In the genomic region with DNA sequence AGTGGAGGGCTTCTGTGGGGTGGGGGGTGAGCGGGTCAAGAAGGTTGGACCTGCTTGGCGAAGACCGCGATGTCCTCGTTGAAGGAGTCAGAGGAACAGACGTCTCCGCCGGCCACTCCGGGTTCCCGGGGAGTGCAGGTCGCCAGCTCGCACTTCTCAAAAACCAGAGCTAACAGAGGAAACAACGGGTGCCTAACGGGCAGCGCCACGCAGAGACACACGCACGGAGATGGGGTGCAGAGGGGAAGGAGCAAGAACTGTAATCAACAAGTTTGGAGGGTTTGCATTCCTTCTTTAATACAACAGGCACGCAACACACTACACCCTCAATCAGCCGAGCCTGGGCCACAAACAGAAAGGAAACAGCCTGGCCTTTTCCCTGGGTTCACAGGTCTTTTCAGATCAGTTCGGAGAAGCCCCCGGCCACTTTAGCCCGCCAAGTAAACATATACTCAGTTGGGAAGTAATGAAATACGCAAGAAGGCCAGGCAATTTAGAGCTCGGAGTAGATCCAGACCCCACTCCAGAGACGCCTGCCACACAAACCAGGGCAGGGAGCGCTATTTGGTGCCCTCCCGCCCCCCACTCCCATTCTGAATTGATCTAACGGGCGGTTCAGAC, we compare ENCODE assay signal across 8 mouse cellular contexts. TPM values are rescaled to one million over a fixed set of nuclear protein-coding genes. Genes with fewer than 3 reads are reported as not detected.
DNase-seq lines count a peak whose midpoint lies in the region; ATAC-seq and TF ChIP-seq lines count a peak whose summit lies in the region.

No protein-coding gene starts in this region.

- peak; percentile 24 for DNase-seq in ovary, postnatal 36 days (ENCODE audit: low spot score)
- DNase-seq in ovary, postnatal 10 days (ENCODE audit: low spot score): no peak
- peak; percentile 97 for DNase-seq in midbrain, embryonic 11.5 days (ENCODE audit: low spot score, missing footprints)
- no peak for DNase-seq in frontal cortex, adult 2 months (ENCODE audit: extremely low spot score in 1 of 2, low spot score in 1 of 2)
- no peak for DNase-seq in thymus, postnatal 14 days
- DNase-seq in ovary, adult 18-20 months (ENCODE audit: low spot score): no peak

- peak overlapping the region; percentile 77 for H3K4me3 ChIP-seq in forebrain, embryonic 12.5 days (replicated peaks)
- H3K4me3 ChIP-seq in intestine, postnatal 0 days (ENCODE audit: low read depth, low read length): peak overlapping the region; percentile 48
- peak overlapping the region; percentile 81 for H3K4me3 ChIP-seq in midbrain, embryonic 11.5 days (ENCODE audit: low read depth, low read length)

- no peak for TF ChIP-seq CTCF in intestine, postnatal 0 days (IDR thresholded peaks at IDR 0.05; ENCODE audit: low read depth)

- H3K36me3 ChIP-seq in forebrain, embryonic 12.5 days (replicated peaks): peaks cover 13% of the 10 kb centered on the region; the same call in 1 of the 2 replicates
- no peaks in the 10 kb centered on the region for H3K36me3 ChIP-seq in intestine, postnatal 0 days (ENCODE audit: control insufficient read depth, insufficient read depth)
- H3K36me3 ChIP-seq in midbrain, embryonic 11.5 days (ENCODE audit: control insufficient read depth, insufficient read depth, low read length): no peaks in the 10 kb centered on the region

- H3K9ac ChIP-seq in forebrain, embryonic 12.5 days: peak overlapping the region; percentile 97
- peak overlapping the region; percentile 68 for H3K9ac ChIP-seq in intestine, postnatal 0 days (ENCODE audit: low read depth, low read length)
- peak overlapping the region; percentile 96 for H3K9ac ChIP-seq in midbrain, embryonic 11.5 days (ENCODE audit: low read length)

- peaks cover 59% of the 10 kb centered on the region for H3K4me1 ChIP-seq in forebrain, embryonic 12.5 days
- H3K4me1 ChIP-seq in intestine, postnatal 0 days (replicated peaks; ENCODE audit: control insufficient read depth, insufficient read depth, low read length): no peaks in the 10 kb centered on the region
- H3K4me1 ChIP-seq in midbrain, embryonic 11.5 days (ENCODE audit: control insufficient read depth, insufficient read depth, low read length): peaks cover 30% of the 10 kb centered on the region

- peaks cover 14% of the 10 kb centered on the region for H3K27me3 ChIP-seq in forebrain, embryonic 12.5 days
- H3K27me3 ChIP-seq in intestine, postnatal 0 days (replicated peaks; ENCODE audit: control insufficient read depth, insufficient read depth, low read length): peaks cover 24% of the 10 kb centered on the region; the same call in 1 of the 2 replicates
- H3K27me3 ChIP-seq in midbrain, embryonic 11.5 days (ENCODE audit: control insufficient read depth, insufficient read depth, low read length): peaks cover 3% of the 10 kb centered on the region; the same call in 1 of the 2 replicates

- no peak for ATAC-seq in forebrain, embryonic 12.5 days (ENCODE audit: low FRiP score)
- no peak for ATAC-seq in intestine, postnatal 0 days
- ATAC-seq in midbrain, embryonic 11.5 days (ENCODE audit: low FRiP score): no peak

- peak overlapping the region; percentile 98 for H3K27ac ChIP-seq in forebrain, embryonic 12.5 days
- H3K27ac ChIP-seq in intestine, postnatal 0 days (ENCODE audit: low read depth, low read length): no peak overlapping the region
- peak overlapping the region; percentile 91 for H3K27ac ChIP-seq in midbrain, embryonic 11.5 days (ENCODE audit: low read depth, low read length)

- under 1% methylated on average over 30 of the region's 30 CpGs for WGBS in forebrain, embryonic 12.5 days
- WGBS in intestine, postnatal 0 days: 8% methylated on average over 28 of the region's 30 CpGs
- under 1% methylated on average over 30 of the region's 30 CpGs for WGBS in midbrain, embryonic 11.5 days

- no peaks in the 10 kb centered on the region for H3K9me3 ChIP-seq in forebrain, embryonic 12.5 days
- no peaks in the 10 kb centered on the region for H3K9me3 ChIP-seq in intestine, postnatal 0 days (ENCODE audit: control insufficient read depth)
- H3K9me3 ChIP-seq in midbrain, embryonic 11.5 days (ENCODE audit: control insufficient read depth, low read length): no peaks in the 10 kb centered on the region

- peak overlapping the region; percentile 69 for H3K4me2 ChIP-seq in forebrain, embryonic 12.5 days
- peak overlapping the region; percentile 75 for H3K4me2 ChIP-seq in intestine, postnatal 0 days (replicated peaks; ENCODE audit: low read depth)
- H3K4me2 ChIP-seq in midbrain, embryonic 11.5 days: peak overlapping the region; percentile 81

RNA-seq across cellular contexts. Expression of gene Meis2, which starts 4.1 kb away (rescaled TPM):
- polyA plus RNA-seq in forebrain, embryonic 12.5 days (2016; fragmentation: Nextera tagmentation; extraction: Ambion mirVana): 104 and 111 TPM in 2 replicates
- polyA plus RNA-seq in intestine, postnatal 0 days (2015; fragmentation: Nextera tagmentation; extraction: Ambion mirVana): 13.1 and 14.0 TPM in 2 replicates
- polyA plus RNA-seq in midbrain, embryonic 11.5 days (2014; fragmentation: Nextera tagmentation; extraction: Ambion mirVana): 52.2 and 56.5 TPM in 2 replicates
- polyA plus RNA-seq in frontal cortex, adult 2 months (2012; rRNA removed): 372 and 452 TPM in 2 replicates

Comparison
In these comparisons a context has a peak if more than half of its experiments do, and no peak if none do; other contexts are left out.
1. DNase-seq: peak in ovary, postnatal 36 days (single experiment) and midbrain, embryonic 11.5 days (single experiment); none in ovary, postnatal 10 days (single experiment), frontal cortex, adult 2 months (0 of 2), thymus, postnatal 14 days (single experiment) and ovary, adult 18-20 months (single experiment).
2. Peak in every context shown above with its lines, with median percentiles within 50 percentile points of each other: H3K4me2 ChIP-seq, H3K4me3 ChIP-seq and H3K9ac ChIP-seq.